Mouse (Mus musculus) ES-E14 (cell line): ENCODE data around the gene Phxr2. TPM values are rescaled to one million over a fixed set of nuclear protein-coding genes. Genes with fewer than 3 reads are reported as not detected.

ENCODE experiments used
- DNase-seq: peaks from one replicate; pipeline ENCODE4 v3.0.0-alpha.2; 2013; ENCODE audit warnings: low read depth, low spot score
- H3K27ac ChIP-seq: 2 replicates; pipeline ENCODE4 v1.5.1; 2012; ENCODE audit warnings: low read depth, mild to moderate bottlenecking, low read length, moderate library complexity, mixed read lengths; ENCODE audit not compliant: poor library complexity, insufficient read depth, severe bottlenecking
- H3K36me3 ChIP-seq: 2 replicates; pipeline ENCODE4 v1.6.1; 2012; ENCODE audit warnings: mild to moderate bottlenecking, low read length, moderate library complexity, mixed read lengths; ENCODE audit not compliant: control insufficient read depth, poor library complexity, insufficient read depth, severe bottlenecking
- H3K4me1 ChIP-seq, 2 experiments: fragments of 150-350 bp in 1 of 2; sonication (generic) in 1 of 2; 2 replicates each; pipeline ENCODE4 v1.6.1; 2012; ENCODE audit warnings: low read length in 2 of 2, mild to moderate bottlenecking in 1 of 2, mixed read lengths in 1 of 2; ENCODE audit not compliant: control insufficient read depth in 2 of 2, insufficient read depth in 2 of 2, poor library complexity in 1 of 2
- H3K4me3 ChIP-seq, 2 experiments: fragments of 150-350 bp in 1 of 2; sonication (generic) in 1 of 2; 2 replicates each; pipeline ENCODE4 v1.5.1; 2012; ENCODE audit warnings: low read length in 2 of 2, low read depth in 1 of 2, mild to moderate bottlenecking in 1 of 2, mixed read lengths in 1 of 2; ENCODE audit not compliant: insufficient read depth in 1 of 2, poor library complexity in 1 of 2, severe bottlenecking in 1 of 2
- H3K9ac ChIP-seq: 2 replicates; pipeline ENCODE4 v1.6.1; 2012; ENCODE audit warnings: low read depth, mild to moderate bottlenecking, low read length, mixed read lengths; ENCODE audit not compliant: poor library complexity, insufficient read depth, severe bottlenecking
- H3K9me3 ChIP-seq: fragments of 150-350 bp; sonication (generic); 2 replicates; pipeline ENCODE4 v1.6.1; 2012; ENCODE audit warnings: low read depth, mild to moderate bottlenecking, low read length; ENCODE audit not compliant: control insufficient read depth, insufficient read depth
- CHD2 ChIP-seq: IDR thresholded peaks from 2 replicates; pipeline ENCODE4 v1.6.1; 2014; ENCODE audit warnings: mild to moderate bottlenecking, low read depth, low read length, inconsistent platforms
- HCFC1 ChIP-seq: IDR thresholded peaks from 2 replicates; pipeline ENCODE4 v1.6.1; 2012; ENCODE audit warnings: low read length, inconsistent platforms, borderline replicate concordance; ENCODE audit not compliant: insufficient read depth
- MAFK ChIP-seq: IDR thresholded peaks from 2 replicates; pipeline ENCODE4 v1.6.1; 2014; ENCODE audit warnings: mild to moderate bottlenecking, low read depth, low read length, inconsistent platforms; ENCODE audit not compliant: insufficient read depth
- ZC3H11A ChIP-seq: IDR thresholded peaks from 2 replicates; pipeline ENCODE4 v1.6.1; 2012; ENCODE audit warnings: low read depth, mild to moderate bottlenecking, inconsistent platforms, low read length, borderline replicate concordance
- ZNF384 ChIP-seq: IDR thresholded peaks from 2 replicates; pipeline ENCODE4 v1.6.1; 2012; ENCODE audit warnings: low read depth, low read length, inconsistent platforms
- in situ Hi-C, 2 experiments: fragments of 600-800 bp; cut with MboI; formaldehyde crosslinking; loops; one replicate each; pipeline ENCODE4 v1.15.1; 2025; ENCODE audit warnings: low sequenced_read_pairs in 2 of 2, inconsistent platforms in 1 of 2; ENCODE audit not compliant: unreplicated experiment in 2 of 2
- total RNA-seq: library from RNA; depleted of rRNA; stranded (reverse); fragments of 300-350 nt; gene quantifications from 2 replicates; pipeline ENCODE4 v1.2.3, GENCODE M21; 2012

The Phxr2 gene
- total RNA-seq, 1 experiment, result not detected

DNA sequence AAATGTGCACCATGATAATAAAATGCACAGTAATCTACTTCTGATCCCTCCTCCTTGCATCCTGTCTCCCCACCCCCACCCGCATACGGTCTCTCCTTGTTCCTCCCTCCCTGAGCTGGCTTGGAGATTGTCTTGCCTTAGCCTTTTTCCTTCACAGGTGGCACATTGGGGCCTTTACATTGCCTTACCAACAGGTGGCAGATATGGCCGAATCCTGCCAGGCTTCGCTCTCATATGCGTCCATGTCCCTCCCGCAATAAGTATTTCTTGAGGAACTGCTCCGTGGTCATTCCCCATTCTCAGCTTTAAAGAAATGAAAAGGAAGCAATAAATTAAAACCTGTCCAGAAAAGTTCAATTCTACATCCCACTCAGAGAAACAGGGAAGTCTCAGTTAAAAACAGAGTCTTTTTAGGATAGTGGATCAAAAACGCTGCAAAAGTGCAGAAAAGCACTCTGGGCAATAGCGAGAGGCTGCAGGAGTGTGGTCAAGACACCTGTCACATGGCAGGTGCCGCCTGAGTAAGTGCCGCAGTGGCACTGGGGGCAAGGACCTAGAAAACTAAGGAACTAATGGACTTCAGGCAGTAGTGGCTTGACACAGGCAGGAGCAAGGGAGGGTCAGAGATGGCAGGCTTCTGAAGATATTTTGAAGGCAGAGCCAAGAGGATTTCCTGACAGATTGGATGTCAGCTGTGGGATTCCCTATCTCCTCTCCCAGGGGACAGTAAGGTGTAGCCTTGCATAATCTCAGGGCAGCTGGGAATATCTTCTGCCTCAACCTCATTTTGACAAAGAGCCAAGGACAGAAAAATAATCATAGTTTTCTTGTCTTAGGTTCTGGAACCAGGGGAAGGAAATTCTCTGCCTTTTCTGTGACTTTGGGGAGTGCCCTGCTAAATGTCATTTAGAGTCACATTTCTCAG is 43.0 kb upstream of the Phxr2 start:
- no peaks in the 10 kb centered on the region for H3K36me3 ChIP-seq
- no peak for TF ChIP-seq CHD2
- TF ChIP-seq MAFK, result no peak
- TF ChIP-seq HCFC1, result no peak
- TF ChIP-seq ZNF384, result no peak
- TF ChIP-seq ZC3H11A, result no peak
- H3K4me1 ChIP-seq, result peaks cover 2 to 4% of the 10 kb centered on the region in 2 experiments; a peak in 1 of 4 replicates
- no peak overlapping the region for H3K27ac ChIP-seq
- DNase-seq, result no peak
- no peak overlapping the region for H3K9ac ChIP-seq
- H3K4me3 ChIP-seq, result no peak overlapping the region
- in situ Hi-C loops, result no loop called here
- H3K9me3 ChIP-seq, result no peaks in the 10 kb centered on the region

GRCm38 (mm10) chr10:99168404-99168803 is 42.3 kb upstream of the Phxr2 start:
- TF ChIP-seq ZC3H11A (no peak), MAFK (no peak), ZNF384 (no peak), CHD2 (no peak), HCFC1 (no peak)
- Histone ChIP-seq H3K9ac (no peak overlapping the region), H3K27ac (no peak overlapping the region), H3K4me1 (peaks cover 2 to 4% of the 10 kb centered on the region in 2 experiments; a peak in 1 of 4 replicates), H3K36me3 (no peaks in the 10 kb centered on the region), H3K4me3 (no peak overlapping the region), H3K9me3 (no peaks in the 10 kb centered on the region)
- in situ Hi-C loops, result no loop called here
- no peak for DNase-seq

- Histone ChIP-seq H3K27ac (no peak overlapping the region), H3K9me3 (no peaks in the 10 kb centered on the region), H3K9ac (no peak overlapping the region), H3K4me1 (no peaks in the 10 kb centered on the region), H3K36me3 (no peaks in the 10 kb centered on the region), H3K4me3 (no peak overlapping the region)
- in situ Hi-C loops, result no loop called here
- TF ChIP-seq CHD2 (no peak), MAFK (no peak), ZC3H11A (no peak), HCFC1 (no peak), ZNF384 (no peak)
- DNase-seq, result no peak
Measured at GRCm38 (mm10) chr10:99166392-99166791, 40.3 kb upstream of the Phxr2 start.

- Histone ChIP-seq H3K9ac (no peak overlapping the region), H3K36me3 (no peaks in the 10 kb centered on the region), H3K4me1 (no peaks in the 10 kb centered on the region), H3K4me3 (no peak overlapping the region), H3K9me3 (no peaks in the 10 kb centered on the region), H3K27ac (no peak overlapping the region)
- no peak for DNase-seq
- in situ Hi-C loops, result no loop called here
- TF ChIP-seq ZNF384 (no peak), MAFK (no peak), HCFC1 (no peak), ZC3H11A (no peak), CHD2 (no peak)
Measured at GRCm38 (mm10) chr10:99165751-99166282, 39.7 kb upstream of the Phxr2 start.
